Mouse (Mus musculus) bone marrow macrophage, adult 2 months (primary cell): Measurements from ENCODE around the gene Polm.

Experiments used
- CTCF ChIP-seq: IDR thresholded peaks from 2 replicates; pipeline ENCODE4 v1.5.1; 2012; ENCODE audit warnings: low read depth, mild to moderate bottlenecking, low read length, moderate library complexity
- POLR2A ChIP-seq: IDR thresholded peaks from 2 replicates; pipeline ENCODE4 v1.6.1; 2012; ENCODE audit warnings: mild to moderate bottlenecking, low read depth, low read length, borderline replicate concordance

DNA sequence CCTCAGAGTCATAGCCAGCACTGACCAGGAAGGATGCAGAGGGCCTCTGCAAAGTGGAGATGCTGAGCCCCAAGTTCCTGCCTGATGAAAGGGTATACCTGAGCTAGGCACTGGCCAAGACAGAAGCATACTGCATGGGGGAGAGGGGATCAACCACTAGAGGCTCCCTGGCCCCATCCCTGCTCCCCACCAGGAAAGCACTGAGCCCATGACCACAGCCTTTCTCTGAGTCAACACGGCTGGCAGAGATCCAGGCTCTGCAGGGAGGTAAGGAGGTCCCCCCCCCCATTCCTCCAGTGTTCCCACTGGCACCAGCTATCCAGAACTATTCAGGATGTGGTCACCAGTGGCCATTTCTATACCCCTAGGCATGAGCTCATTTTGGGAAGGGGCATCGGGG, 11.5 kb upstream of the Polm start:
- TF ChIP-seq CTCF (no peak), POLR2A (no peak)
